Mouse (Mus musculus) liver (tissue): ENCODE results near the gene Bcl2l10.

ENCODE experiments used
- DNase-seq: peaks from one replicate; pipeline ENCODE4 v3.0.0-alpha.2; 2020; ENCODE audit warnings: mixed read lengths

The Bcl2l10 gene

DNA sequence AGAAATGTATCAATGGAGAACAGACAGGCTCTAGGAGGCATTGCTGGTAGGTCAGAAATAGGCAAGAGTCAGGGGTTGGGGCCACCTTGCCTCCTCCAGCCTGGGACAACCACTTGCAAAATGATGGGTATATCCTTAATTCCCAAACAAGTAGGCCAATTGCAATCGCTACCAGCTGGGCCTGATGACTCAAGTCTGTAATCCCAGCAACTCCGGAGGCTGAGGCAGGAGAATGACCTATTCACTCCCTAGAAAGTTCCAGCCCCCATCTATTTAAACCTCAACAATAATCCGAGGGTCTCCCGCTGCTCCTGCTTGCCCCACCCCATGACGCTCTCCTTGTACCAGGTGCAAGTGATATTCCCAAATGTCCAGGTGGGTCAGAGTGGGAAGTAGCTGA lies at the start of gene Bcl2l10:
Gene Bcl2l10, plus strand, starts transcription at position 301 of the 400 bp plus-strand sequence.
- DNase-seq, result no peak

DNA sequence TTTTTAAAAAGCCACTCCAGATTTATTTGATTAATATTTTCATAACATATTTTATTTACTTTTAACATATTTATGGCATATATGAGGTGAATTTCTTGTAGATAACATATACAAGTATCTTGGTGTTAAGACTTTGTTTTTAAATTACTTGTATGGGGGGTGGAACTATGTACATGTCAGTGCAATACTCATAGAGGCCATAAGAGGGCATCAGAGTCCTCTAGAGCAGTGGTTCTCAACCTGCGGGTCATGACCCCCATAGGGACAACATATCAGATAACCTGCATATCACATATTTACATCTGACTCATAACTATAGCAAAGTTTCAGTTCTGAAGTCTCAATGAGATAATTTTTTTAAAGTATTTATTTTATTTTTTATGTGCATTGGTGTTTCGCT lies 48.2 kb upstream of the Bcl2l10 start:
- no peak for DNase-seq

DNA sequence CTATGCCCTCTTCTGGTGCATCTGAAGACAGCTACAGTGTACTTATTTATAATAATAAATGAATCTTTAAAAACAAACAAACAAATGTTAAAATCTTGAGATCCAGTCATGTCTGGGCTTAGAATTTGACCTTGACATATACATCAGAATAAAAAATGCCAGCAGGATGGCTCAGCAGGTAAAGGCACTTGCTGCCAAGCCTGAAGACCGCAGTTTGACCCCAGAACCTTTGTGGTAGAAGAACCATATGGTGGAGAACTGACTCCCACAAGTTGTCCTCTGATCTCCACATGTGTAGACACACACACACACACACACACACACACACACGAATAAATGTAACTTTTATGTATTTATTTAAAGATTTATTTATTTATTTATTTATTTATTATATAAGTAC lies 44.5 kb upstream of the Bcl2l10 start:
- no peak for DNase-seq

DNA sequence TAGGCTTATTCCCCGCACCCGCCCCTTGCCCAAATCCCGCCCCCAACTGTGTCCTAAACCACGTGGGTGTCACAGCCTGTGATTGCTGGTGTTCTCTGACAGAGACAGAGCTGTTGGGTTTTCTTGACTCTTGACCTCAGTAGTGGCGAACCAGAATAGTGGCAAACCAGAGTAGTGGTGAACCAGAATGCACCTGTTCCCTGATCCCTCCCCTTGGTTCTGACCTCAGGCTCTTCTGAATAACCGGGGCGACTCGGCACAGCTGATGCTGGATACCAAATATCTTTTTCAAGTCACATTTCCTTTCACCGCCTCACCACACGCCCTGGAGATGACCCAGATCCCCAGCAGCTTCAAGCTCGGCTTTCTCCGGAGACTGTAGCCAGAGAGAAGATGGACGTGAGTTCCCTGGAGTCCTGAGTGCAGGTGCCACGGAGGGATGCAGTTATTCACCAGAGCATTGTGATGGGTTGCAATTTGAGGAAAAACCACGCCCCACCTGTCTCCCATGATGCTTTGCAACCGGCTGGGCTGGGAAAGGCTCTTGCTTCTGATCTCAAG lies 43.8 kb upstream of the Bcl2l10 start:
- no peak for DNase-seq

DNA sequence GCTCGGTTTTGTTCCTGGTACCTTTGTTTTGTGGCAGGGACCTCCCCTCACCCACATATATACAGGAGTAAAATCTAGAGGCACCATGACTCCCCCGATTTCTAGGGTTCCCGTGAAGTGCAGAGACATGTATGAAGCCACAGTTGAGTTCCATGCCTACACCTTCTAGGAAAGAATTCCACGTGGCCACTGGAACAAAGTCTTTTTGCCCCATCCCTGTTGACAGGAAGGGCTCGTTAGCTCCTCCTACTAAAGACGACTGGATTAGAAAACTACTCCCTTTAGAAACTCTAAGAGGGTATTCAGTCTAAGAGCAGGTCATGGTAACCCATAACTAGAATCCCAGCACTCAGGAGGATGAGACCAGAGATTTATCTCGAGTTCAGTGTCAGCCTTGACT lies 43.3 kb upstream of the Bcl2l10 start:
- no peak for DNase-seq

DNA sequence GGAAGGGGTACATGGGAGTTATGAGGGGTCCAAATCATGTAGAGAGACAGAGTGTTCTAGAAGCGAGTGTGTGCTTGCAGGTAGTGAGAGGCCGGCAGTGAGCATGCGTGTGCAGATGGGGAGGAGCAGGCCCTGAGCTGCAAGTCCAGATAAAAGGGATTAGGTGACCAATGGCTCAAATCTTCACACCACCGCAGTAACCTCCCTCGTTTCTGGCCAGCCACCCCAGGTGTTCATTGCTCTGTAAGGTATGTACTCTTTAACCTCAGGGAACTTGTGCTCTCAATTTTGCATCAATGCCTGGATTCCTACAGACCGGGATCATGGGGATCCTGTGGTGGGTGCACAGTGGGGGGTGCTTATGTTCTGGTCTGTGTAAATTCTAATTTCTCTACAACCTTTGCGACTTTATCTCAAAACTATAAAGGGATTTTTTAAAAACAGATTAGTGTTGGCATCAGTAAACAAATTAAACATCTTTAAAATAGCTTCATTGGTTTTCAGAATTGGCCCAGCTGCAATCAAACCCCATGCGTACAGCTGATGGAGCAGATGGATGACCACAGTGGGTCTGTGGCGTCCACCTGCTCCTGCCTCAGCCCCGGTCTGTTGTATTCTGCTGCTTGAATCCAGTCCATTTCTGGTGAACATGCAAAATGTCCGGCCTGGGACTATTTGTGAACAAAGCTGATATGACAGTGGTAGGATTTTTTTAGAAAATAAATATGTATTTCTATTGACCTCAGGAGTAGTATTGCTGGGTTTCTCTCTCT lies 41.2 kb upstream of the Bcl2l10 start, which contains the start of gene Gnb5:
Gene Gnb5, plus strand, starts transcription at position 163 of the 773 bp plus-strand sequence.
- no peak for DNase-seq

DNA sequence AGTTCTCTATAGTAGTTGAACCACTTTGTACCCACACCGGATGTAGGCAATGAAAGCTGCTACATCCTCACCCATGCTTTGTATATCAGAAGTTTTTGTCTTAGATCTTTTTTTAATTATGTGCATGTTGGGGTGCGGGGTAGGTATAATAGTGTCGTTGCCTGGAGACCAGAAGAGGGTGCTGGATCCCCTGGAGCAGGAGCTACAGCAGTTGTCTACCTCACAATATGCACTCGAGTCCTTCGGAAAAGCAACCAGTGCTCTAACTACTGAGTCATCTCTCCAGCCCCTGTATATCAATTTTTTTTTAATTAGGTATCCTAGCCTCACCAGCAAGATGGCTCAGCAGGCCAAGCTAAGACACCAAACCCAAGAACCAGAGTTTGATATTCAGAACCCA lies 40.5 kb upstream of the Bcl2l10 start:
- no peak for DNase-seq

DNA sequence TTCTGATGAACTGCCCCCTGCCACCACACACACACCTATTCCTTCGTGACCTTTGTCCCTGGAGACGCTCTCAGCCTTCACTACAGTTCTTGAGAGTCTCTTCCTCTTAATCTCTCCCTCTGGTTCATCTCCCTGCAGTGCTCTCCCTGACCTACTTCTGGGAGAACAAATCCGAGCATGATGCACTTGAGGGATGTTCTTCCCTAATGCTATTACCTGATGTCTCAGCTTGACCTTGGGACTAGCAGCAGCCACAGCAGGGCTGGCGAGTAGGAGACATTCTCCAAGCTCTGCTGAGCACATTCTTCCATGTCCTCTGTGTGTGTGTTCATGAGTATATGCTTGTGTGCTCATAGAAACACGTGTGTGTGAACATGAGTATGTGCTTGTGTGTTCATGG lies 38.9 kb upstream of the Bcl2l10 start:
- no peak for DNase-seq

DNA sequence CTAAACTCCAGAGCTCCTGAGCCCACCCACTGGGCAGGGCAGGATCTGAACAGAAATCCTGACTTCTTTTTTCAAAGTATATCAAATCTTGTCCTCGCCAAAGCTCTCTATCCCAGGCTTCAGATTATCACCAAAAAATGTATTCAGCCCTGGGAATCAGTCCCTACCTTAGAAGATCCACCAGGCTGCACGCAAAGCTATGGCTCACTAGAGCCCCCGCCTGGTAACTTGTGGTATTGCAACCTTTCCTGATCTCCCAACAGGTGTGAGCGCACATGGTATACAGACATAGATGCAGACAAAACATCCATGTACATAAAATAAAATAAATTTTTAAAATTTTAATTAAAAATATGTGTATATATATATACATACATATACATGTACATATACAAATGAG lies 35.5 kb upstream of the Bcl2l10 start:
- peak; percentile 75 for DNase-seq

DNA sequence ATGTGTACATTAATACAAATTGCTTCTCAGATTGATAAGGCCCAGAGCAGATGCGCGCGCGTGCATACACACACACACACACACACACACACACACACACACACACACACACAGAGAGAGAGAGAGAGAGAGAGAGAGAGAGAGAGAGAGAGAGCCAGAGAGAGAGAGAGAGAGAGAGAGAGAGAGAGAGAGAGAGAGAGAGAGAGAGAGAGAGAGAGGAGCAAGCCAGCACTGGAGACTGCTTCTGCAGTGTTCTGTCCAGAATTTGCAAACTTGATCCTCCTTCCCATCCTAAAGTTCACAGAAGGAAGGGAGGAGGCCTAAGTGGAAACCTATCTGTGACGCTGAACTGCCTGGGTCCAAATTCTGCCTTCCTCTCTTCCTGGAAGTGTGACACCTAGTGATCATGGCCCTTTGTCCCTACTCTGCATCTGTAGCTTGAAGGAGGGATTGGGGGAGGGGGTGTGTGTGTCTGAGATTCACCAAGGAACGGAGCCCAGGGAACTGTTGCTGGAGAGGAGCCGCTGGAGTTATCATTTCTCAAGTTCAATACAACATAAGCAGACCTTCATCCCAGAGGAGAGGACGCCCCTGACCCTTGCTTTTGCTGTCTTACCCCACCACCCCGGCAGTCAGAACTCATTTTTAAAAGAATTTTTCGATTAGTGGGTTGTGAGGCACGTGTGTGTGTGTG lies 34.3 kb upstream of the Bcl2l10 start:
- DNase-seq, result no peak

DNA sequence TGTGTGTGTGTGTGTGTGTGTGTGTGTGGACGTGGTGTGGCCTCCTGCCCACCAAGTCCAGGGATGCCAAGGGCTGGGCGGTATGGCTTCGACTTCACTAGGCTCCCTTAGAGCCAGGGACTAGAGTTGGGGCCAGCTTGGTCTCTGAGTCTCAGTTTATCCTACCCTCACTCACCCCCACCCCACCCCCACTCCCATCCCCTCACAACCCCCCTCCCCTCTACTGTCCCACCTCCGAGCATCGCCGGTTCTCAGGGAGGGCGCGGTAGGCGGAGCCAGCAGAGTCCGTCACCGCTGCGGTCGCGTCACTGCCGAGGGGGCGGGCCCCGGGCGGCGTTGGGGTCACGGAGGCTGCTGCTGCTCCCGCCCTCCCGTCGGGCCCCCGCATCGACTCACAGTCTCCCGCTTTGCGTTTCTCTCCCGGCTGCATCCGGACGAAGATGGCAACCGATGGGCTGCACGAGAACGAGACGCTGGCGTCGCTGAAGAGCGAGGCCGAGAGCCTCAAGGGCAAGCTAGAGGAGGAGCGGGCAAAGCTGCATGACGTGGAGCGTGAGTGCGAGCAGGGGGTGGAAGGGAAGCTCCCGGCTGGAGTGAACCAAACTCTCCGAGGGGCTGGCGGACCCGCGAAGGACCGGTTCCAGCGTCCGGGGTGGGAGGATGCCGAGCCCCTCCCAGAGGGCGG lies 33.6 kb upstream of the Bcl2l10 start:
- peak; percentile 75 for DNase-seq

DNA sequence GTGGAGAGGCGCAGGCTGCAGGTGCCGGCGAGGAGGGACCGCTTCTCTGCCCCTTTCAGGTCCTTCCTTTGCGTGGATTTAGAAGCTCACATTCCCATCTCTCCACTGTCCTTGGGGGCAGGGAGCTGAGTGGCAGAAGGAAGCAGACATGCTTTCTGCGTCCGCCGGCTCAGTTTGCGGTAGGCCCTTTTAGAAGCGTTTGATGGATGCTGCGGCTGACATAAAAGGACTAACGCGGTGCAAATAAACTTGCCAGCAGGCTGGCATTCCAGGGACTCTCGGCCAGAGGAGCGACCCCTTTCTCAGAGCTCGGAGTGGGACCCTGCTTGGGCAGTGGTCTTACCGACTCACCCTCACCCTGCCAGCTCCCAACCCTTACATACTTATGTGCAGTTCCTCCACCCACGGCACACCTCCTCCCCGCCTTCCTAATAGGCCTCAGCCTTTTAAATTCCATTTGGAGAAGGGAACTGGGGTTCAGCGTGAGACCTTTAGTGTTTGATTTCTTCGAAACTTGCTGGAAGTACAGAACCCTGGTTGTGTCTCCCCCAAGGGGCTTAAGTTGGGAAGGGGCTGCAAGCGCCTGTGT lies 32.9 kb upstream of the Bcl2l10 start:
- no peak for DNase-seq

DNA sequence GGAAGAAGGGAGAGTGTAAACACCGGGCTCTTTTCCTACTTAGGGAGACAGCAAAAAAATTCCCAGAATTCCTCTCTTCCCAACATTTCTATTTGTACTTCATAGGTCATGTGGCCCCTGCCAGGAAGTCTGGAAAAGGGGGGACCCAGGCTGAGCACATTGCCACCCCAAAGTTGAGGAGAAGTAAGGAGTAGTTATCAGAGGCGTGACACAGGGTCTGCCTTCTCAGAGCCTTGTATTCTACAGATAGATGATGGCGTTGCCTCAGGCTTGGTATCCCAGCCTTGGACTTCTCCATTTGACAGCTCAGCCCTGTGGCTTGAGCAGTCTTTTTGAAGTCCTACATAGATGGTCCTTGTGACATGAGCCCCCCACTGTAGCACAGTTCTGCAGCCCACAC lies 32.3 kb upstream of the Bcl2l10 start:
- no peak for DNase-seq

DNA sequence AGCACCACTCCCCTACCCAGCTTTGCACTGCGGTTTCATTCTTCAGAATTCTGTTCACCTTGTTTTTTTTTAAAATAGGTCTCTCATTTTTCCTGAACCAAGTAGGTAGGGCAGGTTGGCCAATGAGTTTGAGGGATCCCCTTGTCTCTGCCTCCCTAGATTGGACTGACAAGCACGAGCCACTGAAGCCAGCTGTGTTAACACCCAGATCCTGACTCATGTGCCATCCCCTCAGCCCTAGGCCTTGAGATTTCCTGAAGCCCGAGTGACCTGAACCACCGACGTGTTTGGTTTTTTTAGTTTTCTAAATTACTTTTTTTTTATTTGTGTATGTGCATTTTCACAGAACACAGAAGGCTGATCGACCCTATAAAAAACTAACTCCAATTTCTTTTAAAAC lies 30.8 kb upstream of the Bcl2l10 start:
- no peak for DNase-seq

DNA sequence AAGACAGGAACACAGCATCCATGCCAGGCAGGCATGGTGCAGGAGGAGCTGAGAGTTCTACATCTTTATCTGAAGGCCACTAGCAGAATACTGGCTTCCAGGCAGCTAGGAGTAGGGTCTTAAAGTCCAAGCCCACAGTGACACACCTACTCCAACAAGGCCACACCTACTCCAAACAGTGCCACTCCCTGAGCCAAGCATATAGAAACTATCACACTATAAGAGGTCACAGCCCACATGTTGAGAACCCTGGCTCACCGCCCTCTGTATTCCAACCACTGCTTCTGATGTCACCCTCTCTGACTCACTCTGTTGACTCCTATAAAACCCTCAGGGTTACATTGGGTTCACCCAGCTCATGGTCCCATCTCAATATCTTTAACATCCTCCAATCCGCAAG lies 29.4 kb upstream of the Bcl2l10 start:
- no peak for DNase-seq

DNA sequence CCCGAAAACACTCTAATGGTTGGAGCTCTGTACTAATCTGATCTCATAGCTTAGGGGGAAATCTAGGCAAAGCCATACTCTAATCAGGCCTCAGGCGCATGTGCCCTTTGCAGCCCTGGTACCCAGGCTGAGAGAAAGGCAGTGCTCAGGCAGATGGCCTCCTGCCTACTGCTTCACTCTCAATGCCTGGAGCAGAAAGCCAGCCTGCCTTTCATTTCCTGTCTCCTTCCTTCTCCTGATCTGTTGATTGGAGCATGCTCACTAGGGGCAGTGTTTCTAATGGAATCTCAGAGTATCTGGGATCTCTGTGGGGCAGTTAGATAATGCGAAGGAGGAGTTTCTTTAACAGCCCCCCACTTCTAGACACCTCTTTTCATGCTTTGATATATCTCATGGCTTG lies 28.2 kb upstream of the Bcl2l10 start:
- DNase-seq, result no peak

DNA sequence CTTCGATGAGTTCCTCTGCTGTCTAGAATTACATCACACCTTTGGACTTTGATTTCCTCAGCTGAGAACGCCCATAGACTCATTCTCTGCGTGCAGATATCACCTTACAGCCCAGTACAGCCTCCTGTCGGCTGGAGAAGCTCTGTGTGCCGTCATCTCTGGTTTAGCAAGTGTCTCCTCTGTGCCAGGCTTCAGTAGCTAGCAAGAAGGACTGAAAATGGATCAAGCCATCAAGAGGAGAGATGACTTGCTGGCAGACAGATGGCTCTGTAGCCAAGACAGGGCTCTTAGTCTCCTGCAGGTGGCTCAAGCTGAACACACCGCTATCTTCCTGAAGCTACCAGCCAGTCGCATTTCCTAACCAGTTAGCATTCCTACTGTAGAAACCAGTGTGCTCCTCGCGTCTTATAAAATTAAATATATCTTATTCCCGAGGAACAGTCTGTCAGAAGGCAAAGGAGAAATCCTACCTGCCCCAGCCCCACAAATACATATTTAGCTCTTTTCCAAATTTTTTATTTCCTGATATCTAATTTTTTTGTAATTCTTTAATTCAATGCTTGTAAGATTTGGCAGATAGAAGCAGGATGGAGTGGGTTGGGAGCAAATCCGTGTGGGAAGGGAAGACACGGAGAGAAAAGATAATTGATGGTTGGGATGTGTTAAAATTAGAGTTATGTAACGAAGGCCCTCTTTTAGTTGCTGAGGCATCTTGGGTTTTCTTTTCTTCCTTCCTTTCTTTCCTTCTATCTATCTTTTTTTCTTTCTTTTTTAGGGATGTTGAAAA lies 25.3 kb upstream of the Bcl2l10 start:
- no peak for DNase-seq

DNA sequence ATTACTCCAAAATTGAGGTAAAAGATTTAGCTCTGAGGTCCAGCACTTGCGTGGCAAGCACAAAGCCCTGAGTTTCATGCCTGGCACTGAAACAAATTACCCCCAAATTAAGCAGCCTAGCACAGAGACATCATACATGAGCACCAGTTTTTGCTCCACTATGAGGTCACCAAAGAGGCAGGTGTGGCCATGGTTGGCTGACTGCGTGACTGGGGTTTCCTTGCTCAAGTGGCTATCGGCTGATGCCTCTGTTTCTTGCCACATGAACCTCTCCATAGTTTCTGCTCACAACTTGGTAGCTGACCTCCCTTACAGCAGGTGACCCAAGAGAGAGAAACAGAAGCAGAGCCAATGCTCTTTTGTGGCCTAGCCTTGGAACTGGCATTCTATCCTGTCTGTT lies 19.5 kb upstream of the Bcl2l10 start:
- DNase-seq, result no peak

DNA sequence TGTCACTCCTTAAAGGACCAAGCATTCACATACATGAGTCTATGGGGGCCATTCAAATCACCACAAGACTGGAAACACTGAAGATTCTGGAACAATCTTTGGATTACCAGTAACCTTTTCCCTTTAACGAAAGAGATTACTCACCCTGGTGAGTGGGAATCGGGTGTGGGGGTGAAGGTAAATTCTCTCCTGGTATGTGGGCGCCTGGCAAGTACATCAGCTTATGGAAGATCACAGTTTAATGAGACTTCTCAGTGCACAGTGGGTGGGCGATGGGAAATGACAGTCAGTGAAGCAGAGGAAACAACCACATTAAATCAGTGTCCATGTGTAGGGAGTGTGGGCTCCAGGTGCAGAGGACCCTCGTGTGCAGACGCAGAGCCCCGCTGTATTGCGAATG lies 16.7 kb upstream of the Bcl2l10 start:
- DNase-seq, result no peak

DNA sequence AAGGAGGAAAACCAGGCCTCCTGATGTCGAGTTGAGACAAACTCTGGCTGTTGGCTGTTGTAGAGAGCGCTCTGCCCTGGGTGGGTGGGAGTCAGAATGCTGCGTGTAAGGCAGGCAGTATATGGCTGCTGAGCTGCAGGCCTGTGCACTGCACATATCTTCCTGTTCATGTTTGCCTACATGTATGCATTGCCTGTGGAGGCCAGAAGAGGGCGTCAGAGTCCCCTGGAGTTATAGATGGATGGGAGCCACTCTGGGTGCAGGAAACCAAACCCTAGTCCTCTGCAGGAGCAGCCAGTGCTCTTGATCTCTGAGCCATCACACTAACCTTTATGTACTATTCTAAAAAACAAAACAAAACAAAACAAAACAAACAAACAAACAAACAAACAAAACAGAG lies 13.1 kb upstream of the Bcl2l10 start:
- no peak for DNase-seq

DNA sequence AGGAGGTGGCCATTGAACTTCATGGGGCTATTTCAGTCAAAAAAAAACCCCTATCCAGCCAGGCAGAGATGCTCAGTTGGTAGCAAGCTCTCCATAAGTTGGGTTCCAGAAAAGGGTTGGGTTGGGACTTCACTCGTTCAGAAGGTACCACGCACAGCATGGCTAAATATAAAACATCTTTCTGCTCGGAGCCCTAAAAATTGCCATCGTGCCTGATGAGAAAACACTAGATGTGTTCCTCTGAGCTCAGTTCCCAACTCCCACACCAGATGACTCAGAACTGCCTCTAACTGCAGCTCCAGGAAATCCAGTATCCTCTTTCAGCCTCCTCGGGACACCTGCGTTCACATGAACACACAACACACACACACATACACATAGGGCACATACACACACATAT lies 9.5 kb upstream of the Bcl2l10 start:
- no peak for DNase-seq

DNA sequence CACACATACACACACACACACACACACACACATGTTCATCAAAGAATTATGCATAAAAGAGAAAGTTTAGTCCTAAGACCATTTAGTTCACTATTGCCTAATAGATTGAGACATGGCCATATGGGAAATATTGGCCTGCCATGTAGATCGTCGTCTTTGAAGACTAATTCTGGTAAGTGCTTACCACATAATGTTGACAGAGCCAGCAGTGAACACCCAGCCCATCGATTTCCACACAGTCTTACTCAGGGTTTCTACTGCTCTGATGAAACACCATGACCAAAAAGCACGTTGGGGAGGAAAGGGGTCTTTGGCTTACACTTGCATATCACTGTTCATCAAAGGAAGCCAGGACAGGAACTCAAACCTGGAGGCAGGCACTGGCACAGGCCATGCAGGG lies 5.1 kb upstream of the Bcl2l10 start:
- no peak for DNase-seq
